Mouse (Mus musculus): ENCODE results near the gene Ngfr. TPM values are rescaled to one million over a fixed set of nuclear protein-coding genes. Genes with fewer than 3 reads are reported as not detected.

Gene Ngfr
- total RNA-seq, 1 experiment from 2014 or later, result not detected

- no peak for ATAC-seq (replicated peaks in 1 of 2; ENCODE audit: insufficient read depth in 1 of 2, low FRiP score in 2 of 2, low TSS enrichment in 1 of 2, low read depth in 1 of 2, poor library complexity in 2 of 2, severe bottlenecking in 2 of 2)
Observed at GRCm38 (mm10) chr11:95598214-95599062, 10.9 kb upstream of the Ngfr start.

GRCm38 (mm10) chr11:95597741-95598140, 10.2 kb upstream of the Ngfr start:
- ATAC-seq (replicated peaks in 1 of 2; ENCODE audit: insufficient read depth in 1 of 2, low FRiP score in 2 of 2, low TSS enrichment in 1 of 2, low read depth in 1 of 2, poor library complexity in 2 of 2, severe bottlenecking in 2 of 2), result no peak

- no peak for ATAC-seq (replicated peaks in 1 of 2; ENCODE audit: insufficient read depth in 1 of 2, low FRiP score in 2 of 2, low TSS enrichment in 1 of 2, low read depth in 1 of 2, poor library complexity in 2 of 2, severe bottlenecking in 2 of 2)
Observed at GRCm38 (mm10) chr11:95596704-95597103, 9.2 kb upstream of the Ngfr start.

- ATAC-seq (replicated peaks in 1 of 2; ENCODE audit: insufficient read depth in 1 of 2, low FRiP score in 2 of 2, low TSS enrichment in 1 of 2, low read depth in 1 of 2, poor library complexity in 2 of 2, severe bottlenecking in 2 of 2), result no peak
Observed at GRCm38 (mm10) chr11:95596150-95596515, 8.6 kb upstream of the Ngfr start.

DNA sequence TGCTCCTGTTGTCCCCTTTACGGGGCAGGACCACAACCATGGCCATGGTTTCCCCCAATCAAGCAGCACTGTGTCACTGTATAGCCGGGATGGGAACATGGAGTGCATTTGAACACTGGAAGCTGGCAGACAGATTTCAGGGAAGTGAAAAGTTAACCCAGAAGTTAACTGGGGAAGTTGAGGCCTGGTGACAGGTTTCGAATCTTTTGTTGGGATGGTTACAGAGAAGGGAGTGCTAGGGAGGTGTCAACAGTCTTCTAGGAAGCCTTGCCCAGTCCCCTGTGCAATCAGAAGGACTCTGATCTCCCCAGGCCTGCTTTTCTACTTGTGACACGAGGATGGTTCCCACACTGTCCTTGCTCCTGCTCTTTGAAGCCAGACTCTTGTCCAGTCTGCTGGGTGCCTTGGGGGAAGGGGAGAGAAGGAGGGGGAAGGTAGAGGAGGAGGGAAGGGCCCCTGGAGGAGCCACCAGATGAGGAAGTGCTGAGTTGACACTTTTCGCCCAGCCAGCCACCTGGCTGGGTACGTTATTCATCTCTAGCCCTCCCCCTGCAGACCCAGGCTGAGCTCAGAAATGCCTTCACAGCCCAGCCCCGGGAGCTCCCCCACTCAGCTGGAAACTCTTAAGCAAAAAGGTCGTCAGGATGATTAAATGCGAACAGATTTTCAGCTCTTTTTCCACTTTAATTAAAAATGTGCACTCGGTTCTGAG, 8.1 kb upstream of the Ngfr start:
- peak in 1 of 2 experiments; percentile 42; a peak in 1 of 4 replicates for ATAC-seq (replicated peaks in 1 of 2; ENCODE audit: insufficient read depth in 1 of 2, low FRiP score in 2 of 2, low TSS enrichment in 1 of 2, low read depth in 1 of 2, poor library complexity in 2 of 2, severe bottlenecking in 2 of 2)

DNA sequence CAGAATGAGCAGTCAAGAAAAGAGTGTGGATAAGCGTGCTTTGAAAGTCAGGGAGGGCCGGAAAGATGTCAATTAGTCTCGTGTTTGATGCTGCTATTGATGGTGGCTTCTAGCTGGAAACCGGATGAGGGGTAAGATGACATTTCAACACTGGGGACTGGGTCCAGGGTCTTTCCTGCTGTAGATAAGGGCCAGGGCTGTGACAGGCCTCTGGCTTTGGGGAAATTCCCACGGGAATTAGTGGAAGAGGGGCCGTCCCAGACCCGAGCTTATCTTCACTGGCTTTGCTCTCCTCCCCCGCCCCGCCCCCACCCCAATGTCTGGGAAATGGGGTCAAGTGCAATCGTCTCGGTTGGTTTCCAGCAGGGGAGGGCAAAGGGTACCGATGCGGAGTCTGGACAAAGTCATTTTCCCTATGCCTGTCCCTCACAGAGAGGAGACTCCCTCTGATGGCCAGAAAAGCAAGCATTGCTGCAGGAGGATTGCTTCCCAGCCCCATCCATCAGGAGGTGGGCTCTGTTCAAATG, 7.2 kb upstream of the Ngfr start:
- ATAC-seq (replicated peaks in 1 of 2; ENCODE audit: insufficient read depth in 1 of 2, low FRiP score in 2 of 2, low TSS enrichment in 1 of 2, low read depth in 1 of 2, poor library complexity in 2 of 2, severe bottlenecking in 2 of 2), result no peak

GRCm38 (mm10) chr11:95593501-95593900, 6.0 kb upstream of the Ngfr start:
- ATAC-seq (replicated peaks in 1 of 2; ENCODE audit: insufficient read depth in 1 of 2, low FRiP score in 2 of 2, low TSS enrichment in 1 of 2, low read depth in 1 of 2, poor library complexity in 2 of 2, severe bottlenecking in 2 of 2), result no peak

DNA sequence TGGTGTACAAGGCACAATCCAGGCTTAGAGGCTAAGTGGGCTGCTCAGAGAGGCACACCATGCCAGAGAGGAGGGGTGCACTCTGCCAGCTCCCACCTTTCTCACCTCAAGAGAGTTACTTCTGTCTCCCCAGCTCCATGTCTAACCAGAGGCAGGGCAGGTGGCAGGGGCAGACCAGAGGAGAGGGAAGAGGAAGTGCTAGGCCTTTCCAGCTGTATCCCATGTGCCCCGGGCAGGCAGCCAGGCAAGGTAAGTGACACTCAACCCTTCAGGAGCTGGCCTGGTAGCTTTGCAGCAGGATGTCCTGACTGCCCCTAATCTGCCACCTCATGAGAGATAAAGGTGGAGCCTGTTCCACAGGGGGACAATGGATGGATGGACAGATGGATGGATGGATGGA, 5.2 kb upstream of the Ngfr start:
- ATAC-seq (replicated peaks in 1 of 2; ENCODE audit: insufficient read depth in 1 of 2, low FRiP score in 2 of 2, low TSS enrichment in 1 of 2, low read depth in 1 of 2, poor library complexity in 2 of 2, severe bottlenecking in 2 of 2), result no peak

DNA sequence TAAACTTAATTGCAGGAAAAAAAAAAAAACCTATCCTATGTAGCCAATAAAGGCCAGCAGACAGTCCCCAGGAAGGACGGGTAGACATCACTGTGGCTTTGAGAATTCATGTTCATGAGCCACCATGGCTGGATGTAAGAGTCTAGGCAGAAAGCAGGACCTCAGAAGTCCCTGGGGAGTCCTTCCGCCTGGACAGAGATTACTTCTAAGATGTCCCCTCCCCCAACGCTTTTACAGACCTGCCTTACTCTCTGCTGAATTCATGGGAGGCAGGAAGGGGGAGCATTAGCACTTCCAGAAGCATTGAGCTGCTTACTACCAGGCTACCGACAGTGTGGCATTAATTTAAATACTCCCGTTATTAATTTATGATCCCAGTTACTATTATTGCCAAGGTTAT, 1.7 kb upstream of the Ngfr start:
- ATAC-seq (replicated peaks in 1 of 2; ENCODE audit: insufficient read depth in 1 of 2, low FRiP score in 2 of 2, low TSS enrichment in 1 of 2, low read depth in 1 of 2, poor library complexity in 2 of 2, severe bottlenecking in 2 of 2), result no peak

GRCm38 (mm10) chr11:95586751-95587422, 648 bp downstream of the Ngfr start:
- ATAC-seq (replicated peaks in 1 of 2; ENCODE audit: insufficient read depth in 1 of 2, low FRiP score in 2 of 2, low TSS enrichment in 1 of 2, low read depth in 1 of 2, poor library complexity in 2 of 2, severe bottlenecking in 2 of 2), result no peak

GRCm38 (mm10) chr11:95586184-95586583, 1.4 kb downstream of the Ngfr start:
- ATAC-seq (replicated peaks in 1 of 2; ENCODE audit: insufficient read depth in 1 of 2, low FRiP score in 2 of 2, low TSS enrichment in 1 of 2, low read depth in 1 of 2, poor library complexity in 2 of 2, severe bottlenecking in 2 of 2), result peak; percentile 56 to 58; a peak in 3 of 4 replicates

DNA sequence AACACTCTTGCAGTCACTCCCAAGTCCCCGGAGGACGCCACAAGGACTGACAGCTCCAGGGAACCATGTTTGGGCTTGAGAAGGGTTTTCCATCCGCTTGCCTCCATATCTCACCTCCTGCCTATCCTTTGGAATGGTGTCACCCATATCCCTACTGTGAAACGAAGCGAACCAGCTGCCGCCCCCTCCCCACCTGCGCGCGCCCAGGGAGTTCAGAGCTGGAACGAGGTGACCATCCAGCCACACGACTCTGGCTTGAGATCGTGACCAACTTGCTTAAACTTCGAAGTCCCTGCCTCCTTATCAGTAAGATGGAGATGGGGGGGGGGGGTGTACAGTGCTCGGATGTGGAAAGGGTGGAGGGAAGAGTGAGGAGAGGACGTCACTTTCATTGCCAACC, 1.9 kb downstream of the Ngfr start:
- ATAC-seq (replicated peaks in 1 of 2; ENCODE audit: insufficient read depth in 1 of 2, low FRiP score in 2 of 2, low TSS enrichment in 1 of 2, low read depth in 1 of 2, poor library complexity in 2 of 2, severe bottlenecking in 2 of 2), result no peak

DNA sequence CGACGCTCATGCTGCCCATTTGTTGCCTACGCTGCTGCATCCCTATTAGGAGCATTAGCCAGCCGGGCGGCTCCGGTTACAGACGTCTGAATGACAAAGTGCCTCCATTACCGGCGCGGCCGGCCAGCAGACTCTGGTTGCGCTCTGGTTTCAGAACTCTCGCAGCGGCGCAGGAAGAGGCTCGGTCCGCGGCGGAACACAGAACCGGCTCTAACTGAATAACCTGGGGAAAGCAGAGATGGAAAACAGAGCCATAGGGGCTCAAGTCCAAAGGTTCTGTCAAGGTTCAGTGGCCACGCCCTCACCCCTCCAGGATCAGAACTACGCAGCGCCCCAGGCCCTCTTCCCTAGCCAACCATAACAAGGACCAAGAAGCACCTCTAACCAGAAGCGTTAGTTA, 2.3 kb downstream of the Ngfr start:
- ATAC-seq (replicated peaks in 1 of 2; ENCODE audit: insufficient read depth in 1 of 2, low FRiP score in 2 of 2, low TSS enrichment in 1 of 2, low read depth in 1 of 2, poor library complexity in 2 of 2, severe bottlenecking in 2 of 2), result no peak

DNA sequence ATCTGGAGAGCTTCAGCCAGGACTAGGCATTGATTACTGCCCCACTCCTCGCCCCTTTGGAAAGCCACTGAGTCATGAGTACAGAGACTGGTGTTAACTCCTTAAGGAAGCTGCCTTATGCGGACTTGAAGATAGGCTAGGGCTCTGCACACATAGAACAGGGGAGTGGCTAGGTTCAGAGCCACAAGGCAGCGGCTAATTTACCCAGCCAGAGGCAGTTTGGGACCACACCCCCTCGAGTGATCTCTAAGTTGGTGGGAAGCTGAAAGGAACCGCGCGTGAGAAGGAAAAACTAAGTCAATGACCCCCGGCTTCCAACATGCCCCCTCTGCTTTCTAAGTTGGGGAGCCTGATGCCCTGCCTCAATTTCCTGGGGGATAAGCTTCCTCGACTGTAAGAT, 2.9 kb downstream of the Ngfr start:
- no peak for ATAC-seq (replicated peaks in 1 of 2; ENCODE audit: insufficient read depth in 1 of 2, low FRiP score in 2 of 2, low TSS enrichment in 1 of 2, low read depth in 1 of 2, poor library complexity in 2 of 2, severe bottlenecking in 2 of 2)

GRCm38 (mm10) chr11:95583396-95583795, 4.1 kb downstream of the Ngfr start:
- no peak for ATAC-seq (replicated peaks in 1 of 2; ENCODE audit: insufficient read depth in 1 of 2, low FRiP score in 2 of 2, low TSS enrichment in 1 of 2, low read depth in 1 of 2, poor library complexity in 2 of 2, severe bottlenecking in 2 of 2)

DNA sequence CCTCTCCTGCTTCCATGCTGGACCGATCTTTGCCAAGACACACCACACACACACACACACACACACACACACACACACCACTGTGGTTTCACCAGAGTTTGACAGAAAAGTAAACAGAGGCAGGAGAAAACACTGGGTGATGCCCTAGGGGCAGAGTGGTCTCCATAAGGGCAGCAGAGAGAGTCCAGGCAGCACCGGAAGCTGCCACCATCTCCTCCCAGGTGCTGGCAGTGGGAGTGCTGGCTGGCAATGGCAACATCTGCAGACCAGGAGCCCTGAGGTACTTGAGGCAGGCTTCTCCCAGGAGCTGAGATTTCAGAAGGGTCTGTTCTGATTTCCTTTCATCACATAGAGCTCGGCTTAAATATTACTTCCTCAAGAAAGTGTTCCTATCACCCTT, 5.3 kb downstream of the Ngfr start:
- ATAC-seq (replicated peaks in 1 of 2; ENCODE audit: insufficient read depth in 1 of 2, low FRiP score in 2 of 2, low TSS enrichment in 1 of 2, low read depth in 1 of 2, poor library complexity in 2 of 2, severe bottlenecking in 2 of 2), result no peak

DNA sequence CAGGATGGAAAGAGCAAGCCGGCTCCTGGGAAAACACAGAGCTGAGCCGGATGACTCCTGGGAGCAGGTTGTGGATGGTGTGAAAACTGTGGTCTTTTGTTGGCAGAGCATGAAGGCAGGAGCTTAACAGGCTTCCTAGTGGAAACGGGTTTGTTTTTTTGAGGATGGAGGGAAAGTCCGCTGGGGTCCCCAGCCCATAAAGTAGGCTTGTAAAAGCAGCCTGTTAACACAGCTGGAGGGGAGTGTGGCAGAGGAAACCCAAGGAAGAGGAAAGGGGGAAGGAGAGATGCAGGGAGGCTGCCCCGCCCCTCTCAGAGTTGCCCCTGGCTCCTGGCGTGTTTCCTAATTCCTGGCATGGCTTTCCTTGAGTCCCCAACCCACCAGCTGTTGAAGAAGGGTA, 8.1 kb downstream of the Ngfr start:
- no peak for ATAC-seq (replicated peaks in 1 of 2; ENCODE audit: insufficient read depth in 1 of 2, low FRiP score in 2 of 2, low TSS enrichment in 1 of 2, low read depth in 1 of 2, poor library complexity in 2 of 2, severe bottlenecking in 2 of 2)

Measured in hematopoietic stem cell, adult 5-6 weeks (primary cell).